Mouse (Mus musculus) C2C12 (cell line): Measurements from ENCODE around the gene Gm44805. TPM values are rescaled to one million over a fixed set of nuclear protein-coding genes. Genes with fewer than 3 reads are reported as not detected.

Experiments used
- H3K27me3 ChIP-seq: one replicate; pipeline ENCODE4 v1.6.1; 2011; ENCODE audit not compliant: control insufficient read depth, insufficient read depth, insufficient read length
- H3K36me3 ChIP-seq: one replicate; pipeline ENCODE4 v1.6.1; 2011; ENCODE audit not compliant: control insufficient read depth, insufficient read depth
- H3K4me3 ChIP-seq: one replicate; pipeline ENCODE4 v1.5.1; 2011; ENCODE audit warnings: mild to moderate bottlenecking, control low read depth; ENCODE audit not compliant: poor library complexity, insufficient read depth, severe bottlenecking
- H3K79me2 ChIP-seq: one replicate; pipeline ENCODE4 v1.6.1; 2011; ENCODE audit not compliant: control insufficient read depth, insufficient read depth
- H3K79me3 ChIP-seq: one replicate; pipeline ENCODE4 v1.6.1; 2011; ENCODE audit warnings: low read depth, control low read depth
- H3ac ChIP-seq: one replicate; pipeline ENCODE3; 2011; ENCODE audit warnings: low read depth; ENCODE audit not compliant: control insufficient read depth, insufficient read length
- CEBPB ChIP-seq: IDR thresholded peaks from one replicate; pipeline ENCODE4 v1.6.1; 2011; ENCODE audit warnings: low read depth, mild to moderate bottlenecking, control low read depth, moderate library complexity
- CTCF ChIP-seq: IDR thresholded peaks from one replicate; pipeline ENCODE4 v1.5.1; 2011; ENCODE audit not compliant: control insufficient read depth, insufficient read depth, insufficient read length
- FOSL1 ChIP-seq: IDR thresholded peaks from one replicate; pipeline ENCODE4 v1.8.0; 2011; ENCODE audit warnings: mild to moderate bottlenecking, low read length; ENCODE audit not compliant: poor library complexity, insufficient read depth, severe bottlenecking
- MAX ChIP-seq: IDR thresholded peaks from one replicate; pipeline ENCODE4 v1.6.1; 2011; ENCODE audit warnings: mild to moderate bottlenecking, control low read depth
- MYOD1 ChIP-seq: IDR thresholded peaks from one replicate; pipeline ENCODE4 v1.6.1; 2011; ENCODE audit warnings: low read depth; ENCODE audit not compliant: control insufficient read depth, insufficient read length
- MYOG ChIP-seq: IDR thresholded peaks from one replicate; pipeline ENCODE4 v1.6.1; 2011; ENCODE audit not compliant: control insufficient read depth, insufficient read length; ENCODE audit errors: extremely low read depth
- USF1 ChIP-seq: IDR thresholded peaks from one replicate; pipeline ENCODE4 v1.6.1; 2011; ENCODE audit warnings: low read depth, mild to moderate bottlenecking, control low read depth, moderate library complexity
- polyA plus RNA-seq: library from polyadenylated mRNA; unstranded; fragments of >200 nt; fragmentation: generic; extraction: Trizol; gene quantifications from one replicate; pipeline ENCODE4 v1.2.1, GENCODE M21; 2012; ENCODE audit warnings: missing spikeins

Gene Gm44805
- polyA plus RNA-seq, 1 experiment = not detected

- no peaks in the 10 kb centered on the region for H3K27me3 ChIP-seq
- TF ChIP-seq FOSL1 = no peak
- no peak overlapping the region for H3ac ChIP-seq
- no peaks in the 10 kb centered on the region for H3K79me3 ChIP-seq
- H3K79me2 ChIP-seq = no peaks in the 10 kb centered on the region
- H3K4me3 ChIP-seq = no peak overlapping the region
- H3K36me3 ChIP-seq = peaks cover 8% of the 10 kb centered on the region
Observed at GRCm38 (mm10) chr7:19702859-19703555, 21.8 kb upstream of the Gm44805 start.

- peaks cover under 1% of the 10 kb centered on the region for H3K36me3 ChIP-seq
- H3K79me2 ChIP-seq = no peaks in the 10 kb centered on the region
- no peaks in the 10 kb centered on the region for H3K27me3 ChIP-seq
- H3K4me3 ChIP-seq = no peak overlapping the region
- H3K79me3 ChIP-seq = no peaks in the 10 kb centered on the region
- TF ChIP-seq CTCF (no peak), MYOG (no peak), USF1 (no peak), FOSL1 (no peak), MYOD1 (no peak)
- H3ac ChIP-seq = no peak overlapping the region
Observed at GRCm38 (mm10) chr7:19701069-19701761, 20.0 kb upstream of the Gm44805 start.

- no peak overlapping the region for H3K4me3 ChIP-seq
- no peaks in the 10 kb centered on the region for H3K79me3 ChIP-seq
- no peaks in the 10 kb centered on the region for H3K27me3 ChIP-seq
- no peaks in the 10 kb centered on the region for H3K36me3 ChIP-seq
- no peak for TF ChIP-seq MYOD1
- no peaks in the 10 kb centered on the region for H3K79me2 ChIP-seq
- no peak overlapping the region for H3ac ChIP-seq
Observed at GRCm38 (mm10) chr7:19700299-19701068, 19.3 kb upstream of the Gm44805 start.

GRCm38 (mm10) chr7:19699827-19700148, 18.6 kb upstream of the Gm44805 start:
- TF ChIP-seq MYOD1 = no peak
- no peak for TF ChIP-seq MYOG
- TF ChIP-seq MAX = no peak
- no peak for TF ChIP-seq CTCF
- no peak for TF ChIP-seq CEBPB
- TF ChIP-seq FOSL1 = no peak
- TF ChIP-seq USF1 = no peak
- Histone ChIP-seq H3K4me3 (no peak overlapping the region), H3K79me3 (no peaks in the 10 kb centered on the region), H3ac (no peak overlapping the region), H3K27me3 (no peaks in the 10 kb centered on the region), H3K79me2 (no peaks in the 10 kb centered on the region), H3K36me3 (no peaks in the 10 kb centered on the region)

- Histone ChIP-seq H3ac (no peak within 1 kb of the TSS), H3K79me3 (no peaks in the 10 kb centered on the region), H3K4me3 (no peak within 1 kb of the TSS), H3K36me3 (no peaks in the 10 kb centered on the region), H3K27me3 (no peaks in the 10 kb centered on the region), H3K79me2 (no peaks in the 10 kb centered on the region)
- TF ChIP-seq MAX (no peak), USF1 (no peak), CTCF (no peak), CEBPB (no peak)
Observed at GRCm38 (mm10) chr7:19698907-19699826, 17.9 kb upstream of the Gm44805 start, which contains the start of gene Apoe. Apoe (minus strand) TSS chr7:19699188.
